Mouse (Mus musculus): ENCODE results near the gene Wapl.
A peak's percentile ranks its signal among the peaks of the same experiment; 100 is the strongest.

Gene Wapl

DNA sequence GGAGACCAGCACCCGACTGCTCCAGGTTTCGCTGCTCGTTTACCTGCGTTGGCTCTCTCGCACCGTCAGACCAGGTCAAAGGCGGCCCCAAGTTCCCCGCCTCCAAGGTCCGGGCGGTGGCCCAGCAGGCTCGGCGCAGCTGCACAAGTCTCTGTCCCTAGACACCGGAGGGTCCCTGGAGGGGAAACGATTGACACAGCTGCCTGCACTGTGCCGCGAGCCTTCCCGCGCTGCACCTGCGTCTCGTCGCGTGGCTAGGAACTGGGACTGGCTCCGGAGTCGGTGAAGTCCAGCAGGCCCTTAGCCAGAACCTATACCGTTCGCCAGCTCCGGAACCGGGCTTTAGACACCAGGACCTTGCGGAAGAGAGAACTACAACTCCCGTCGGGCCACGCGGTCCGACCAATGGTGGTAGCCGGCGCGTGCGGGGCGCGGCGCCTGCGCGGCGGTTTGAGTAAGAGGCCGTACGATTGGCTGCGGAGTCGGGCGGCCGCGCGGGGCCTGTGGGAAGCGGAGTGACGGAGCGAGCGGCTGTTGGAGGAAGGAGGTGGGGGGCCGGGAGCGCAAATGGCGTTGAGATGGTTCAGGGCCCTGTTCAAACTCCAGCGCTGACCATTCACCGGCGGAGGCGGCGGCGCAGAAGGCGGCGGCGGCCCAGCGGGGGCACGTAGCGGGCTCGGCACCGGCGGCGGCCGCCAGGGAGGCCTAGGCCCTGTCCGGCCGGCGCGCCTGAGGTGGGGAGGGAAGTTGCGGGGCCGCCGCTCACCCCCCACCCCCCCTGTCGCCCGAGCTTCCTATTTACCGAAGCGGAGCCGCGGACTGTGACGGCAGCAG is at the start of gene Wapl:
TSS of gene Wapl (plus strand) at position 534 of the 834 bp plus-strand sequence.
- DNase-seq (ENCODE audit: low read depth, low spot score) = peak; percentile 90

DNA sequence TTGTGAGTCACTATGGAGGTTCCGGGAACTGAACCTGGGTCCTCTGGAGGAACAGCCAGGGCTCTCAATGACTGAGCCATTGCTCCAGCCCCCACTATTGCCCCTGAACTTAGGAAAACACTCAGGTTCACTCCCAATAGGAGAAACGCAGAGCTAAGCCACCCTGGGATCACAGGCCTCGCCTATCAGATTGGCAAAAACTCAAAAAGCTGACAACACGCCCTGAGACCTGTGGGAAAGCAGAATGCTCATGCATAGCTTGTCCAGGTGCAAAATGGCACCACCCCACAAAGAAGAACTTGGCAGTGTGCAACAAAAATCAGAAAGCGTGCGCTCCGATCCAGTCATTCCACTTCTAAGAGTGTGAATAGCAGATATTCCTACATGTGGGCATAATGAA is 46.9 kb upstream of the Wapl start:
- DNase-seq (ENCODE audit: low read depth, low spot score) = no peak

DNA sequence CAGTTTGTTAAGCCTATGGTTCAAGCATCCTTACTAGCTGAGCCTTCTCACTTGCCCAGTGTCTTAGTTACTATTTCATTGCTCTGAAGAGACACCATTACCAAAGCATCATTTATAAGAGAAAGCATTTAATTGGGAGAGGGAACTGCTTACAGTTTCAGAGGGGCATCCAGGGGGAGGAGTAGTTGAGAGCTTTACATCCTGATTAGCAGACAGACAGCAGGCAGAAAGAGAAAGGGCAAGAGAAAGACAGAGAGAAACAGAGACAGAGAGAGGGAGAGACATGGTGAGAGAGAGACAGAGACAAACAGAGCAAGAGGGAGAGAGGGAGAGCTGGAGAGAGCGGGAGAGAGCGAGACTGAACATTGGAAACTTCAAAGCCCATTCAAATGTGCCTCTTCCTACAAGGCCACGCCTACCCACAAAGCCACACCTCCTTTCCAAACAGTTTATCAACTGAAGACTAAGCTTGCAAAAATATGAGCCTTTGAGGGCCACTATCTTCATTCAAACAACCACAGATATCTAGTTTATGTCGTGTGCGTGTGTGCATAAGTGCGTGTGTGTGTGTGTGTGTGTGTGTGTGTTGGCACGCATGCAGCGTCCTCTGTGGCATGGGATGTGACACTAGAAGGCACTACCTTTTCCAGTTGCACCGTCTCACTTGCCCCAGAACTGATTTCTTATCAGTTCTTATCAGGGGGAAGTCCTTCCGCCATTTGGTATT is 40.8 kb upstream of the Wapl start:
- no peak for DNase-seq (ENCODE audit: low read depth, low spot score)

DNA sequence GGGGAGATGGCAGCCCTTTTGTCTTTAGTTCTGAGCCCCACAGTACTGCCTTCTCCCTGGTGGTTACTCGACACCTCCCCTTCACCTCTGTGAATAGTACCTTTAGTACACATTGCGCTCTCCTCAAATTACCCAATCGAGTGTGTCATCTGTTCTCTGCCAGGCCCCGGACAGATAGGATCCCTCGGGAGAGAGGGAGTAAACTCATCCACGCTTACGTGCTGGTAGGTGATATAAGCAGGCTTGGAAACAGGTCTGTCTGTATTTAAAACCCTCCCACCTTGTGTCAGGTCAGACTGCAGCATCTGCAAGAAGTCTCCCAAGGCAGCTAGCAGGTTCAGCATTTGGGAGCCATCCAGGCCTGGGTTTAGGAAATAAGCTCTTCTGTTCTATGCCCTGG is 38.5 kb upstream of the Wapl start:
- DNase-seq (ENCODE audit: low read depth, low spot score) = no peak

DNA sequence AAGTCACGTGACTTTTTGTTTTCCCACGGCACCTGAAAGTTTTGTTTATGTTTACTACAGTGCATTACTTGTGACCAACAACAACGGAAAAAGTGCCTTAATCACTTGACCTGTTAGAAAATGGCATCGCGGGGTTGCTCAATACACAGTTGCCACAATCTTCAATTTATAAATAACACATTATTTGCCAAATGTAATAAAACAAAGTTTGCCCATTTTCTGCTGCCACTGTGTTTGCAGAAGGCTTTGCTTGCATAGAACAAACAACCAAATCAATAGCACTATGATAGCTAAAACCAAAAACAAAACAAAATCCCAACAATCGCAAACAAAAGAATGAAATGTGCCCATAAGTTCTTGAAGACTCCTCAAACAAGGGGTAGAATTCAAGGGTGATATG is 38.0 kb upstream of the Wapl start:
- no peak for DNase-seq (ENCODE audit: low read depth, low spot score)

DNA sequence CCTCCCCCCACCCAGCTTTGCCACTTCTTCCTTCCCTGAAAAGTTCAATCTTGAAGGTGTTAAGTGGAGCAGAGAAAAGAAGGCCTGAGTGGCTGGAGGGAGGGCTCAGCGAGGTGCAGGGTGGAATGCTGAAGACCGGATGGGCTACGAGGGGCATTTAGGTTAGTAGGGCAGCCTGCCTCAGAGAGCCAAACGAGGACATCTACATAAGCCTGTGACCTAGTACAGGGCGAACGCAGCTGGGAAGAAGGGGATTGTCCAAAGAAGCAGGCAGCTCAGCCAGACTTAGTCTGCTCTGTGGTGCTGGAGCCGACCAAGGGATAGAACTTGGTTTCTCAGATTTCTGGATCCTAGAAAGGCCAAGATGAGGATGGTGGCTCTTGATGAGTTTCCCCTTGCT is 29.6 kb upstream of the Wapl start:
- DNase-seq (ENCODE audit: low read depth, low spot score) = peak; percentile 51

DNA sequence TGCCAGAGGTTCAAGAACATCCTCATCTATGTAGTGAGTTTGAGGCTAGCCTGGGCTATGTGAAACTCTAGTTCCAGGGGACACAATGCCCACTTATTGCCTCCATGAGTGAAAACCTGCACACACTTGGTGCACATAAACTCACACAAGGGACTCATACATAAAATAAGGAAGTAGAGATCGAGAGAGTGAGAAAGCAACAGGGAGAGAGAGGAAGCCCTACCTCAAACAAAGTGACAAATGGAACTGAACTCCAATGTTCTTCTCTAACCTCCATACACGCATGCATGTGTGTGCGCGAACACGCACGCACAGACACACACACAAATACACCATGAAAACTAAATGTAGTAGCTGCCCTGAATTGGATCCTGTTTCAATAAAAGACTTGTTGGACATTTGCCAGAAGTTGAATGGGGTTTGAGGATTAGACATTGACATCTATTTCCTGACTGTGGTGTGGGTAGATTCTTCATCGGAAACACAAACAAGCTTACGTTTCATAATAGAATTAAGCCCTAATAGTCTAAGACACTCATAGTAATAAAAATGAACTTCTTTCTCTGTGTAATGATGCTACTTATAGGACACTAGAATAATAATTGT is 25.8 kb upstream of the Wapl start:
- no peak for DNase-seq (ENCODE audit: low read depth, low spot score)

DNA sequence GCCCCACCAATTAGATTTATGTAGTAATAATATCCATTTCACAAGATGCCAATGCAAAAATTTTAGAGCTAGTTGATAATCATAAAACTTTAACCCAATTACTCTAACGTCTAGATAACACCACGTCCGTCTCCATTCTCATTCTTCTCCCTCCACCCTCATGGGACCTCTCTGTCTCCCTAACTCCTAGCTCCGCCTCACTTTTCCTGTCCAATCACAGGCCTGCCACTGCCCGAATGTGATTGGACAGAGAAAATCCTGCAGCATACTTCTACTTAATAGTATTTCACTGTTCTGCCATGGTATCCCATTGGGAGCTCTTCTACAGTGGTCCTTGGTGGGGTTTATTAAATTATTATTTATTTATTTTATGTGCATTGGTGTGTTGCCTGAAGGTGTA is 16.6 kb upstream of the Wapl start:
- no peak for DNase-seq (ENCODE audit: low read depth, low spot score)

DNA sequence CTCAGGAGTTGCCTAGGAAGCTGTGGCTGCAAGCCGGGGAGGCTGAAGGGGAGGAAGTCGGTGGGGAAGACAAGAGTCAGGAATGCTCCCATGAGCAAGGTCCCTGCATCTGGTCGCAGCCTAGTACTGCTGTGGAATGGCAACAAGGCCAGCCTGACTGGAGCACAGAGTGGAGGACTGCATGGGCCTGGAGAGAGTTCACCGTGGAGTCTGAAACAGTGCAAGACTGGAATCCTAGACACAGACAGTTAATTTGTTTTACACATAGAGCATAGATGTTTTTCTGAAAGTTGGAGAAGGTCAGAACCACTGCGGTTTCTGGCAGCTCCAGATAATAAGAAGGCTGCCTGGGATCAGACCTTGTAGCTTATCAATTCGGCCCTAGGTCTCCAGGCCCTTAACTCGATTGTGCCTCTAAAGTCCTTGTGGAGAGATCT is 13.4 kb upstream of the Wapl start:
- DNase-seq (ENCODE audit: low read depth, low spot score) = no peak

DNA sequence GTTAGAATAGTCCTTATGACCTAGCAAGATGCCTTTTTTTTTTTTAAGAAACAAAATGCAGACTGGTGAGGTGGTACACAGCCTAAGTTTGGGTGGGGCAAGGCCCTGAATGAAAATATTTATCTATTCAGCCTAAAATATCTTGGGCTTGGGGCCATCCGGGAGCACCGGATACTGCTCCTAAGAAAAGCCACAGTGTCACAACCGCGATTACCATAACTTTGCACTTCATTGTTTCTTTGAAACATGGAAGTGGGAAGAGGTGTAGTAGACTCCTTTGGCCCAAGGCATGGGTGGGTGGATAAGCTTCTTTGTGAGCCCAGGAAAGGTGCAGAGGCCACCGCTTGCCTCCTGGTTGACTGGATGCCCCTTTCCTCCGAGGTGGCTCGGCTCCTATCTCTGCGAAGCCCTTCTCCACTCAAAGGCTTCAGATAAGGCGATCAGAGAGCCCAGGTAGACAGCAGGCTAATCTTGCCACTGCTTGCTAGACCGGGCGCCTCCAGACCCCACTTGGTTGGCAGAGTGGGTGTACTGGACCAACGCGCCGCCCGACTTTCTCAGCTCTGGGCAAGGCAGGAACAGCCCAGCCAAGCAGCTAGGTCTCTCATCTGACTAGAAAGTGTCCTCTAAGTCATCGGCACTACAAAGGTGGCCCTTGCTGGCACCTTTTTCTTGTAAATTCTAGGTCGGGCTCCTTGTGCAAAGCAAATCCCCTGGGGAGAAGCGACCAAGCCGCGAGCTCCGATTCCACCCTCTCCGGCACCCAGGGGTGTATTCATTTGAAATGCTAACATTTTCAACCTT is 12.7 kb upstream of the Wapl start:
- DNase-seq (ENCODE audit: low read depth, low spot score) = no peak

DNA sequence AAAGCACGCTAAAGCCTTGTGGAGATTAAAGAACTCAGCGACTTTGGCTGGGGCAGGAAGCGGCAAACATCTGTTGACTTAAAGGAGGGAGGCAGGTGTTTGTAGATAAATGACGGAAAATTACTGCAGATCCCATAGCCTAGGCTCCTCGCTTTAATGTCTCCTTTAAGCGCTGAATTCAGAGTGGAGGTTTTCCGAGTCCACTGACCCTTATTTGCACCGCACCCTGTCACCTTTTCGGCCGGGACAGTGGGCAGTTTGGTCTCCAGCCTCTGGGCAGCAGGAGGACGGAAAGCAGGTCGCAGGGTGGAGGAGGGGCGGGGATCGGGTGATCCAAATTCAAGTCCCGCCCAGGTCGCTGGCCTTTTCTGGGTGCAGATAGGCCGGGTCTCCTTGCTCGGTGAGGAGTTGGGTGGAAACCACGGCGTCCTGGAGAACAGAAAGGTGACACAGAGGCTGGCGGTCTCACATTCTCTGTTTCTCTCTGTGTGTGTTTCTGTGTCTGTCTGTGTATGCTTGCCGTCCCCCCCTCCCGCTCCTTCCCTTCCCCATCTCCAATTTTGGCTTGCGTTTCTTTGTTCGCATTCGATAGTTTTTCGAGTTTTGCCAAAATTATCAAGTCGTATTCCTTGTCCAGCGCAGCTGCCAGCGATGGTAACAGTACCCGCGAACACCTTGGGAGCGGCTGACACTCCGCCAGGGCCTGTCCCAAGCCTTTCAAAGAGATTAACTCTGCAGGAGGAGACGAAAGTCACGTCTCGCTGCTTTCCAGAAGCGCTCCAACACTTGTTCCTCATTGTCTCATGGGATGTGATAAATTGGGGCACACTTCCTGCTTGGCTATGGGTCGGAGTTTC is 11.9 kb upstream of the Wapl start:
- DNase-seq (ENCODE audit: low read depth, low spot score) = no peak

DNA sequence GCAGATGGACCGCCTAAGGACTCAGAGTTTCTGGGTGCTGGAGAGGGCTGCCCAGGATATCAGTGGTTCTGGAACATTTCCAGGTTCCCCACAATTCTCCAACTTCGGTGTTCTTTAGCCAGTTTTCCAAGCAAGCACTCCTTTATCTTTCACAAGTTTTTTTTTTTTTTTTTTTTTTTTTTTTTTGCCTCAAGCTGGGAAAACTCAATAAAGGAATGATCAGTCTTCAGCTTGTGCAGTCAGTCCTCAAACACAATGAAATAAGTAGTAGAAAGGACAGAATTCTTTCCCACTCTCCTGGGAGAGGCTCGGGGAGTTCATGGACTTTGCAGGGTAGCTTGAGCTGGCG is 11.3 kb upstream of the Wapl start:
- no peak for DNase-seq (ENCODE audit: low read depth, low spot score)

DNA sequence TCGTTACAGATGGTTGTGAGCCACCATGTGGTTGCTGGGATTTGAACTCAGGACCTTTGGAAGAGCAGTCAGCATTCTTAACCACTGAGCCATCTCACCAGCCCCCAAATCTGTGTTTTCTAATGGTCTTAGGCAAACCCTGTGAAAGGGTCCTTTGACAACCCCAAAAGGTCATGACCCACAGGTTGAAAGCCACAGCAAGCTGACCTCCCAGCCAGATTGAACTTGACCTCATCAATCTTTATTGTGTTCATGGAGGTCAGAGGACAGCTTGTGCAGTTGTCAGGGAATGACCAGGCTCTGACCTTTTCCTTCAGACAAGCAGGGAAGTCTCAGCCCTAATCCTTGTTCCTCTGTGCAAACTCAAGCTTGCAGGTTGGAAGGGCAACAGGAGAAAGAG is 10.3 kb upstream of the Wapl start:
- DNase-seq (ENCODE audit: low read depth, low spot score) = no peak

DNA sequence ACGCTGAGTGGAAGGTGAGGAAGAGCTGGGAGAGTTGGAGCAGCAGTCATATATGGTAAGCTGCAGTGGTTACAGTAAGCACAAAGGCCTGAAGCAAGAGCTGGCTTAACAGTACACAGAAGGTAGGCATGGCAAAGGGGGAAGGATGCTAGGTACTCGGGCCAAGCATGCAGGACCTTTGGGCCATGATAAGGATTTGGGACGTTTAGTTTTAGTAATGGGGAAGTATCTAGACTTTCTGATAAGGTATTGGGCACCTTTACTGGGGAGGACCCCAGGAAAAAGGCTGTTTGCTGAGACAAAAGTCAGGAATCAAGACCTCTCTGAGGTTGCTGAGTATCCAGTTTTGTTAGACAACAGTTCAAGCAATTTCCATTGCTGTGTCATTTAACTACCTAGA is 4.6 kb upstream of the Wapl start:
- no peak for DNase-seq (ENCODE audit: low read depth, low spot score)

DNA sequence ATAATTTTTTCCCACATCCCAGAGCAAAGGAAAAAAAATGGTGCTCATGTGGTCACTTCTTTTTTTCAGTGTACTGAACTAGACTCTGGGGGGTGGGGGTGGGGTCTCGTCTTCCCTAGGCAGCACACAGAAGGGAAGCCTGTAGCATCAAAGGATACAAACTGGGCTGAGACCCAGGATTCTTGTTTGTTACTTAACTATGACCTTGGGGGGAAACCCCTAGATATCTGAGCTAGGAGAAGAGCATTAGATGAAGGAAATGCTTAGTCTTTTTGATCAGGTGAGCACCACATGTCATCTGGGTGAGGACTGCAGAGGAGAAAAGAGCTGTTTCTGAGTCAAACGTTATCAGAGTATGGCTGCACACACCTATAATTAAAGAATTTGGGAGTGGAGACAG is 3.5 kb upstream of the Wapl start:
- DNase-seq (ENCODE audit: low read depth, low spot score) = no peak

DNA sequence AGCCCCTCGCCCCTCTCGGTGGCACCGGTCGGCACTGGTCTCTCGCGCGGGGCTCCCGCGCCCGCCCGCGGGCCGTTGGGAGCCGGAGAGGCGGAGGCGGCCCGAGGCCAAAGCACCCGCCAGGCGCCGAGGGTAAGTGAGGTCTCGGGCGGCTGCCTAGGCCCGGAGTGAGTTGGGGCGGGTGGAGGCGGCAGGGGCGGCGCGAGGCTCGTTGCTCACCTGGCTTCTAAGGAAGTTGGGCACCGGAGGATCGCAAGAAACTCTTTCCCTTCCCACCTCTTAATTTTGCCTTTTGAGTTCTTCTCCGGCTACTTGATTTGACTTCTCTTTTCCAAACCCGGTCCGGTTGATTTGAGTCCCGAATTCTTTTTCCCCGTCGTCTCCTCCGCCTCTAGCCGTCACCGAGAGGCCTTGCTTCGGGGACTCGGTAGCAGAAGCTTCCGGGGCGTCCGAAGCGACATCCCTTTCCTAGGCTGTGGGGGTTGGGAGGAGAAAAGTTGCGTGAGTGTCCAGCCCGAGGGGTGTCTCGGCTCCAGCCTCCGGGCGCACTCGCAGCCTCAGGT is 582 bp downstream of the Wapl start:
- DNase-seq (ENCODE audit: low read depth, low spot score) = no peak

DNA sequence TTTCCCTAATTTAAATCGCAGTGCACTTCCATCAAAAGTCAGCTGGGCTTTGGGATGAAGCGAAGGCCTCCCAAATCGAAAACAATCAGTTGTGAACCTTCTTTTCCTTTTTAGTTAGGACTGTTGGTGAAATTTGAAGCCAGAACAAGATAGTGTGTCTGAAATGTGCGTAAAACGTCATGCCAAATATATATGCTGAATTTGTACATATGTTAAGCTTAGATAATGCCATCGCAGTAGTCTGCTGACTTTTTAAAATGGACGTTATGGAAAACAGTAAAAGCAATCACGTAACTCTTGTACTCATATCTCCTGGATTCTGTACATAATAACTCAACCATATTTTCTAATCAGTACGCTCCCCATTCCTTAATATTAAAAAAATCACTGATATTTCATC is 1.2 kb downstream of the Wapl start:
- DNase-seq (ENCODE audit: low read depth, low spot score) = no peak

DNA sequence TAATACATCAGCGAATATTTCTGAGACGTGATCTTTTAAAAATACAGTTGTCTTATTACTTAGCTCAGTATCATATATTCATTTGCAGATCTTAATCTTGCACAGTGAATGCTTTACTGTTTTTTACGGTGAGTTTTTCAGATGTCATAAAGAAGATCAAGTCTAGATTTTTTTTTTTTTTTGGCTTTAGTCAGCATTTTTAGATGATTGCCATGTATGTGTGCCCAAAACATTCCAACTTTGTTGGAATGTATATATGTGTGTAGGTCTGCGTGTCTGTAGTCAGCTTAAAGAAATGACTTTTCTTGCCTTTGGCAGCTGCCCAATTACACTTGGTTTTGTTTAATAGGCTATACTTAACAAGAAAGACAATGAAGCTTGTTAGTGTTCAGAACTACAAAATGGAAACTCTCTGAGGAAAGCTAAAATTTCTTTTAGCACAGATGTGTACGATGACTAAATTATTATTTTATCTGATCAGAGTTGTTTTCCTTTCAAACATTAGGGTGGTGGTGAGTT is 1.7 kb downstream of the Wapl start:
- DNase-seq (ENCODE audit: low read depth, low spot score) = no peak

DNA sequence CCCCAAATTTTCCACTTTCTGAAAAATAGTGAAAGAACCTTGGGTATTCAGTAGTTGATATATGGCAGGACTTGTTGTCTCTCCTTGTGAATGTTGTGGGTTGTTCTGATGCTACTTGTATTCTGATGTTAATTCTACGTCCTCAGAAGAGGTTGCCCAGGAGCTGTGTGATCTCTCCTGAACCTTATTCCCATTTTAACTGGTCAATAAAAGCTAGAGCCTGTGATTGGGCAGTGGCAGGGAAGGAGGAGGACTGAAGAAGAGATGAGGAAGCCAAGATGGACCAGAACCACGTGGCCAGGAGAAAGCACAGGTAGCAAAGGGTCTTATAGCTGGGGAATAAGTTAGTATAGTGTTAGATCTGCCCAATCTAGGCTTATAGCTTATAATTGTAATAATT is 7.1 kb downstream of the Wapl start:
- DNase-seq (ENCODE audit: low read depth, low spot score) = no peak

DNA sequence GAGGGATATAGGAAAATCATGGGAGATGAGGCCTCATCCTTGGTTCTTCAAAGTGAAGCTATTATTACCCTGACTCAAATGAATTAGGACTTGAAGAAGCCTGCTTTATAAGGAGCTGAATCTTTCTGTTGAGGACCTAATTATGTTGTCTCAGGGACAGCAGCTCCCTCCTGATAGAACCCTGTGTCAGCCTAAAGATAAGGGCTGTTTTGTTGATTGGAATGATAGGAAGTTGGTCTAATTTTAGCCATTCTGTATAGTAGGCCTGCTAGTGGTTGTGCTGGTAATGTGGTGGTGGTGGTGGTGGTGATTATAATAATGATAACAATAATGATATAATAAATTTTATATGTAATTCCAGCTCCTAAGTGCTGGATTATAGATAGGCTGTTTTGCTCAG is 11.3 kb downstream of the Wapl start:
- DNase-seq (ENCODE audit: low read depth, low spot score) = no peak

DNA sequence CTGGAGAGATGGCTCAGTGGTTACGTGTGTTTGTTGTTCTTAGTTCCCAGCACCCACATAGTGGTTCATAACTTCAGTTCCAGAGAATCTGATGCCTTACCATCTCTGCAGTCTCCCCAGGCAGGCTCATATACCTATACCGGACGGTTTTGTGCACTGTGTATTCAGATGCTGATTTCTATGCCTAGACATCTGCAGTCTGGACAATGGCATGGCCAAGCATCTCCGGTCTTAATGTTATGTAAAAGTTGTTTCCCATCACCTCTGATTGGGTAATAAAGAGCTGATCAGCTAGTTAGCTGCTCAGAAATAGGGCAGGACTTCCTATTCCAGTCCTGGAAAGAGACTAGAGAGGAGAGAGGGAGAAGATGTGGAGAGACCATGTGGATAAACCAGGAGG is 20.2 kb downstream of the Wapl start:
- DNase-seq (ENCODE audit: low read depth, low spot score) = no peak

Data from retina, postnatal 7 days (tissue).